Mouse (Mus musculus): Measurements from ENCODE around the gene Dppa1. TPM values are rescaled to one million over a fixed set of nuclear protein-coding genes. Genes with fewer than 3 reads are reported as not detected.
"Not testable (repeated sequence)": the region's sequence is repeated elsewhere in the genome, so short reads cannot be mapped to it uniquely, and the experiment has no call there.

The Dppa1 gene
- not detected in 2 replicates for polyA plus RNA-seq (2015; fragmentation: Nextera tagmentation; extraction: Ambion mirVana)

DNA sequence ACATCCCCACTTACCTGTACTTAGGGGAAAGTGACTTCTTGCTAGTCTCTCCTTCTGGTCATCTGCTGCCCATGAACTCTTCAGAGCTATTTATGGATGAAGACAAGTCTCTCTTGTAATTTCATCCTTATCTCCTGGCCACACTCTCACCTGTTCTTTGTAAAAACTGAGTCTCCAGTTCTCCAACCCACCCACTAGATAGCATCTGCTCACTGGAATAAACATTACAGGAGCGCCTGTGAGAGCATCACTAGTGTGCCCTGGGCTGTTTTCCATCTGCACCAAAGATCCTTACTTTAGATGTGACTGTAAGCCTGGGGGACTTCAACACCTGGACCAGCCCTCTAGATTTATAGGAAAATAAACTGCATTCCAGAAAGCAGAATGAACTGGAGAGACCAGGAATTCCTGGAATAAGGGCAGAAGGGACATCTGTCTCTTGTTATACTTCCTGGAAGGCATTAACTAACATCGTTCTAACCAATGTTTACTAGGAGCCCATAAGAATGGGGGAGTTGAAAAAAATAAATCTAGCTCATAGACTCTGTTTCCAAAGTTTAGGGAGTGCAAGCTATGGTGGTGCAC lies at the start of gene Dppa1:
TSS of gene Dppa1 (minus strand) at position 51 of the 585 bp plus-strand sequence.
- no peak within 1 kb of the TSS for H3K4me2 ChIP-seq (replicated peaks)
- H3K4me3 ChIP-seq (replicated peaks) = no peak within 1 kb of the TSS
- H3K27ac ChIP-seq (replicated peaks) = no peak within 1 kb of the TSS
- no peaks in the 10 kb centered on the region for H3K9me3 ChIP-seq (replicated peaks)
- no peaks in the 10 kb centered on the region for H3K36me3 ChIP-seq
- no peak for ATAC-seq (ENCODE audit: insufficient number of reproducible peaks, low FRiP score, low TSS enrichment, low read depth)
- WGBS = 41% methylated on average over 2 of the region's 2 CpGs
- no peaks in the 10 kb centered on the region for H3K27me3 ChIP-seq
- H3K9ac ChIP-seq = no peak within 1 kb of the TSS
- H3K4me1 ChIP-seq = no peaks in the 10 kb centered on the region

DNA sequence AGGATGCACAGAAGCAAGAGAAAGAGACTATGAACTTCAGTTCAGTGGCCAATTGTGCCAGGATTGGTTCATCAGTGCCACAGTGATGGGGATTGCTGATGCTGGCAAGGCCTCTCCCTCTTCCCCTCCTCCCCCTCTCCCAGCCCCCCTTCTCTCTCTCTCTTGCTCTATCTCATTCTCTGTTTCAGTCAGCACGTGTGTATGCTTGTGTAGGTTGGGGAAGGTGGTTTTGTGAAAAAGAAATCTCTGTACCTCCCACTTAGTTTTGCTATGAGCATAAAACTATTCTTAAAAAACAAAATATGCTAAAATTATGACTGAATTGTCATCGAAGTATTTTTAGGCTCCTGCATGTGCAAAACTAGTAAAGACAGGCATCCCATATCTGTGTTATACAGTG lies 38.9 kb upstream of the Dppa1 start:
- no peak overlapping the region for H3K27ac ChIP-seq (replicated peaks)
- no peak overlapping the region for H3K9ac ChIP-seq
- H3K4me3 ChIP-seq (replicated peaks) = no peak overlapping the region
- no peaks in the 10 kb centered on the region for H3K27me3 ChIP-seq
- no peaks in the 10 kb centered on the region for H3K4me1 ChIP-seq
- H3K4me2 ChIP-seq (replicated peaks) = no peak overlapping the region
- H3K36me3 ChIP-seq = no peaks in the 10 kb centered on the region
- 70% methylated on average over 2 of the region's 2 CpGs for WGBS
- no peaks in the 10 kb centered on the region for H3K9me3 ChIP-seq (replicated peaks)
- no peak for ATAC-seq (ENCODE audit: insufficient number of reproducible peaks, low FRiP score, low TSS enrichment, low read depth)

DNA sequence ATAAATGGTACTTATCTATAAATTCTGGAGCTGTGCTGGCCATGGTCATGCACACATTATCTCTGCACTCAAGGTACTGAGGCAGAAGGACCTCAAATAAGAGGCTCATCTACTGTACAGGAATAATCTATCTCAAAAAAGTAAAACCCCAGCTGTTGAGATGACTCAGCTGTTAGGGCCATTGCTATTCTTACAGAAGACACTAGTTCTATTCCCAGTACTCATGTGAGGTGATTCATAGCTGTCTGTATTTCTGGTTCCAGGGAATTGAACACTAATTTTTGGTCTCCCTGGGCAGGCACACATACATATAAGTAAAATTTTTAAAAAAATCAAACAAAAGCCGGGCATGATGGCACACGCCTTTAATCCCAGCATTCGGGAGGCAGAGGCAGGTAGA lies 38.0 kb upstream of the Dppa1 start:
- Histone ChIP-seq H3K9me3 (replicated peaks) (no peaks in the 10 kb centered on the region), H3K4me2 (replicated peaks) (no peak overlapping the region), H3K36me3 (no peaks in the 10 kb centered on the region), H3K27ac (replicated peaks) (no peak overlapping the region), H3K4me3 (replicated peaks) (no peak overlapping the region), H3K9ac (no peak overlapping the region), H3K4me1 (no peaks in the 10 kb centered on the region), H3K27me3 (no peaks in the 10 kb centered on the region)
- 98% methylated on average over 3 of the region's 3 CpGs for WGBS
- no peak for ATAC-seq (ENCODE audit: insufficient number of reproducible peaks, low FRiP score, low TSS enrichment, low read depth)

DNA sequence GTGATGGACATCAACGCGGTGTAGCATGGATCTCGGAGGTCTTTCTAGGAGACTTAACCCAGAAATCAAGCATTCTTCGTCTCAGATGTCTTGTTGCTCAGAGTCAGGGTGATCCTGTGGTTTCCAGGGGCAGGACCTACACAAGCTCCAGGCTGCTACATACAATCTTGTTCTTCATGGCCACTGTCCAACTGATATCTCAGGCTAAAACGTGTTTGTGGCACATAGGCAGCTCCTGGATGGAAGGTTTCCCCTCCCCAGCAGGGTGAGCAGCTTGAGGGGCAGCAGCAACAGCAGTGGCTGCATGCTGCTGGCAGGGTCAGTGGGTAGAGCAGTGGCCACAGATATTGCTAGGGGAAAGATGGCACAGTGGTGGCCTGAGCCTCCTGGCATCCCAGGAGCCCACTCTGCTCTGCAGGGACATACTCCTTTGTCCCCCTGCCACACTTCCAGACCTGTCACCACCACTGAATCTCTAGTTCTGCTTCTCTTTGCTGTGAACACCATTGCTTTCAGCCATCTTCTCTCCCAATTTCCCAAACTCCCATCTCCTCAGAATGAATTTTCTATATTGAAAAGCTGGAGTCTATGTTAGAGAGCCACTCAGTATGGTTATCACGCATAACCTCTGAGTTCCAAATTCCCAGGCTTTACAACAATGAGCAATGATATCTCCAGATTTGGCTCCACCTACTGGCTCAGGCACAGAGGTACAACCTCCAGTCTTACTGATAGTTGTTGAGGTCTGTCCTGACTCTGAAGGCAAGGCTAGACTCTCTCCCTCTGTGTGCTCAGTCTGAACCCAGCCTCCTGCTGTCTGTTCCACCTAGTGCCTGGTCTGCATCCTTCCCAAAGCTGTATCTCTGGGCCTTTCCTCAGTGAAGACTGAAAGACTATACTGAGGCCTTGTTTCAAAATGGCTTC lies 36.8 kb upstream of the Dppa1 start:
- no peaks in the 10 kb centered on the region for H3K36me3 ChIP-seq
- no peaks in the 10 kb centered on the region for H3K9me3 ChIP-seq (replicated peaks)
- H3K9ac ChIP-seq = no peak overlapping the region

DNA sequence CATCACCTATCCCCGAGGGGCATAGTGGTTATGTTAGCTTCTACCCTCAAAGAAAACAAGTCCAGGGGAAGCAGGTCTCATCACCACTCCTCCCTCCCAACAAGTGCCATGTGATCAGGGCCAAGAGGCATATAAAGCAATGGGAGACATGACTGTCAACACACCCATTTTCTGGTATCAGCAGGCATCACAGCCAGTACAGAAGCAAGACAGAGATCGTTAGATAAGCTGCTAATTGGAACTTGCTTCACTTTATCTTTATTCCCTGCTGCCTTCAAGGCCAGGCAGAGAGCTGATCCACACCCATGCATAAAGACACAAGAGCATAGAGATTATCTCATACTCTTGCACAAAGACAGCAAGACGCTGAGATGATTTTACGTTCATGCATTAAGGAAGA lies 34.2 kb upstream of the Dppa1 start:
- no peak overlapping the region for H3K4me2 ChIP-seq (replicated peaks)
- no peaks in the 10 kb centered on the region for H3K9me3 ChIP-seq (replicated peaks)
- no peaks in the 10 kb centered on the region for H3K4me1 ChIP-seq
- H3K27ac ChIP-seq (replicated peaks) = no peak overlapping the region
- H3K4me3 ChIP-seq (replicated peaks) = no peak overlapping the region
- H3K9ac ChIP-seq = no peak overlapping the region
- no peaks in the 10 kb centered on the region for H3K27me3 ChIP-seq
- WGBS = 73% methylated on average over 4 of the region's 4 CpGs
- ATAC-seq (ENCODE audit: insufficient number of reproducible peaks, low FRiP score, low TSS enrichment, low read depth) = no peak
- no peaks in the 10 kb centered on the region for H3K36me3 ChIP-seq

More for the DNA sequence above, 36.8 kb upstream of the Dppa1 start:
- Histone ChIP-seq H3K27ac (replicated peaks) (no peak overlapping the region), H3K27me3 (no peaks in the 10 kb centered on the region), H3K4me1 (no peaks in the 10 kb centered on the region), H3K4me3 (replicated peaks) (no peak overlapping the region), H3K4me2 (replicated peaks) (no peak overlapping the region)
- ATAC-seq (ENCODE audit: insufficient number of reproducible peaks, low FRiP score, low TSS enrichment, low read depth) = no peak
- WGBS = 52% methylated on average over 6 of the region's 6 CpGs

DNA sequence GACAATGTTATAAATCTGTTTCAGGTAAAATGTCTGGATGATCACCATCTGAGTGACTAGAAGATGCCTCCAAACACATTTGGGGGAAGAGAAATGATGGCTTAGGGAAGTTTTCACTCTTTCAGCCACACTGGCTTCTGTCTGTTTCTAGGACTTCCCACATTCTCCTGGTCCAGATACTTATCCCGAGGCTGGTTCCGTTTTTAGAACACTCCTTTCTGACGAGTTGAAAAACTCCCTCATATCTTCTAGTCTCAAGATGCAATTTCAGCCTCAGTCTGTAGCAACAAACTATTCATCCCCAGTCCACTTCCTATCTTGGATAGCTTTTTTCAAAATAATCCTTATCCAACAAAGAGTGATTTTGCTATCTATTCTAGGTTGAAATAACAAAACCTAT lies 23.4 kb upstream of the Dppa1 start:
- no peaks in the 10 kb centered on the region for H3K4me1 ChIP-seq
- no peak for ATAC-seq (ENCODE audit: insufficient number of reproducible peaks, low FRiP score, low TSS enrichment, low read depth)
- WGBS = 77% methylated on average over 3 of the region's 3 CpGs
- H3K4me3 ChIP-seq (replicated peaks) = no peak overlapping the region
- H3K27me3 ChIP-seq = no peaks in the 10 kb centered on the region
- no peaks in the 10 kb centered on the region for H3K9me3 ChIP-seq (replicated peaks)
- no peaks in the 10 kb centered on the region for H3K36me3 ChIP-seq
- H3K27ac ChIP-seq (replicated peaks) = no peak overlapping the region
- no peak overlapping the region for H3K4me2 ChIP-seq (replicated peaks)
- no peak overlapping the region for H3K9ac ChIP-seq

DNA sequence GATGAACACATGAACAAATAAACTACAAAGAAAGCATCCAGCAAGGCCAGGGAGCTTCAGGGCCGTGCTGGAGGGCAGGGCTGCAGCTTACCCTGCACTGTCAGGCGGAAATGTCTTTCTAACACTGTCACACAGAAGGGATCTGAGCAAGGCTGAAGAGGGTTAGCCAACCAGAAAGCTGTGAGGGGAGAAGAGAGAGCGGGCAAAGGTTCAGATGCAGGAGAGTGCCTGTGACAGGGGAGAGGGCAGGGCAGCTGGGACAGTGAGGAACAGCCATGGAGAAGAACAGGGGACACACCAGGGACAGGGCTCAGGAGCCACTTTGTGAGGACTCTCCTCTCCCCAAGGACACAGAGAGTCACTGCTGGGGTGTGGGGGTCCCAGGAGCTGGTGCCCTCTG lies 20.6 kb upstream of the Dppa1 start:
- WGBS = 44% methylated on average over 3 of the region's 3 CpGs
- not testable (repeated sequence) for H3K36me3 ChIP-seq; H3K4me3 ChIP-seq (replicated peaks); H3K9me3 ChIP-seq (replicated peaks); H3K9ac ChIP-seq; H3K27ac ChIP-seq (replicated peaks); H3K4me1 ChIP-seq; H3K27me3 ChIP-seq; H3K4me2 ChIP-seq (replicated peaks); ATAC-seq (ENCODE audit: insufficient number of reproducible peaks, low FRiP score, low TSS enrichment, low read depth)

DNA sequence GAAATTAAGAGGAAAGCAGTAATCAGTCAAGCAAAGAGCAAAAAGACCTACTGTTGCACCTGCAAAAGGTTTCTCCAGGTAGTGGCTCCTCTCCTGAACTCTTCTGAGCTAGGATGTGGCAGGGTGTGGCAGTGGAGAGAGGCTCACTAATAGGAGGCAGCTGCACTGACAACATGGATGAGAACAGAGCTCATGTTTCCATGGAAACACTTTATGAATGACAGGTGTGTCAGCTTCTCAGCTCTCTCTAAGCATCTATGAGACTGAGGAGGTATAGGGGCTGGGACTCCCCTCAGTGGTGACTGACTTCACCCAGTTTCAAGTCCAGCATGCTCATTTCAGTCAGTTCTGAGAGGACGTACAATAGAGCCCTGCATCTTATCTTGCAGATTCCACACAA lies 15.8 kb upstream of the Dppa1 start:
- no peak overlapping the region for H3K4me2 ChIP-seq (replicated peaks)
- H3K9ac ChIP-seq = no peak overlapping the region
- WGBS = 50% methylated on average over 1 of the region's 1 CpGs
- H3K4me1 ChIP-seq = no peaks in the 10 kb centered on the region
- H3K36me3 ChIP-seq = no peaks in the 10 kb centered on the region
- H3K9me3 ChIP-seq (replicated peaks) = no peaks in the 10 kb centered on the region
- no peaks in the 10 kb centered on the region for H3K27me3 ChIP-seq
- ATAC-seq (ENCODE audit: insufficient number of reproducible peaks, low FRiP score, low TSS enrichment, low read depth) = no peak
- no peak overlapping the region for H3K27ac ChIP-seq (replicated peaks)
- H3K4me3 ChIP-seq (replicated peaks) = no peak overlapping the region

DNA sequence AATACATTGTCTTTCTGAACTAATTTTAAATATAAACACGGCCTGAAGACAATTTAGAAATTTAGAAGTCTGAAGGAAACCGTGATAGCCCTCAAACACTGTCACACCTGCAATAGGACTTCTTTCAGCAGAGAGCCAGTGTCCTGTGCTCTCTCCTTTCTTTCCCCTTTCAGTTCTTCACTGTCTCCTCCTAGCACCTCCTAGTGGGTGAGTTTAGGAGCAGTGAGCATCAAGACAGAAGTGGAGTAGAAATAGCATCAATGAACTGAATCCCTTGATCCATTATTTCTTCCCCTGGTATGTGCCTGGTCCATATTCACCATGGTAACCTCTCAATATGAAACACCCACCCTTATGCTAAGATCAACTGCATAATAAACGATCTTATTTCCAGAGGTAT lies 7.5 kb upstream of the Dppa1 start:
- Histone ChIP-seq H3K27ac (replicated peaks) (no peak overlapping the region), H3K27me3 (no peaks in the 10 kb centered on the region), H3K9ac (no peak overlapping the region), H3K4me2 (replicated peaks) (no peak overlapping the region), H3K4me1 (no peaks in the 10 kb centered on the region), H3K36me3 (no peaks in the 10 kb centered on the region), H3K4me3 (replicated peaks) (no peak overlapping the region), H3K9me3 (replicated peaks) (no peaks in the 10 kb centered on the region)
- ATAC-seq (ENCODE audit: insufficient number of reproducible peaks, low FRiP score, low TSS enrichment, low read depth) = no peak
- 83% methylated on average over 3 of the region's 3 CpGs for WGBS

DNA sequence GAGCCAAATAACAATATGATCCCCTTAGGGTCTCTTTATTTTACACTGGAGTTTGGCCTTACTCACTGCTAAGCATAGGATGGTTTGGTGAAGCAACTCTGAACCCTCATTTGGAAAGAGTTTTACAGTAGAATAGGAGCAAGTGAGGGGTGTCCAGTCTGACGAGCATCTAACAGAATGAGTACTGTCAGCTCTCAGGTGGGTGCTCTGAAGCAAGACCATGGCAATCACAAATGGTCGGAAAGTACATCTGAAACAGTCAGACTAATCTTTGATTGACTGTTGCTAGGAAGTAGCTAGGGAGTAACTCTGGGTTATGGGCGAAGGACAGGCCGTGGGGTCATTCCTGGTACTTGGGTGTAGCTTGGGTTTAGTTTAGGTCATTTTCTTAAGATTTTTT lies 6.5 kb upstream of the Dppa1 start:
- ATAC-seq (ENCODE audit: insufficient number of reproducible peaks, low FRiP score, low TSS enrichment, low read depth); H3K4me1 ChIP-seq: not testable (repeated sequence)
- 79% methylated on average over 4 of the region's 4 CpGs for WGBS

DNA sequence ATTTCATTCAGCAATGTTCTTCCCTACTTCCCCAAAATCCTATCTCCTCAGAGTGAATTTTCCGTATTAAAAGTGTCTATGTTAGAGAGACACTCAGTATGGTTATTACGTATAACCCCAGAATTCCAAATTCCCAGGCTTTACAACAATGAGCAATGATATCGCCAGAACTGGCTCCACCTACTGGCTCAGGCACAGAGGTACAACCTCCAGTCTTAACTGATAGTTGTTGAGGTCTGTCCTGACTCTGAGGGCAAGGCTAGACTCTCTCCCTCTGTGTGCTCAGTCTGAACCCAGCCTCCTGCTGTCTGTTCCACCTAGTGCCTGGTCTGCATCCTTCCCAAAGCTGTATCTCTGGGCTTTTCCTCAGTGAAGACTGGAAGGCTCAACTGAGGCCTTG lies 2.6 kb upstream of the Dppa1 start:
- no peak overlapping the region for H3K9ac ChIP-seq
- no peaks in the 10 kb centered on the region for H3K36me3 ChIP-seq
- H3K27ac ChIP-seq (replicated peaks) = no peak overlapping the region
- no peak for ATAC-seq (ENCODE audit: insufficient number of reproducible peaks, low FRiP score, low TSS enrichment, low read depth)
- H3K9me3 ChIP-seq (replicated peaks) = no peaks in the 10 kb centered on the region
- H3K4me2 ChIP-seq (replicated peaks) = no peak overlapping the region
- H3K27me3 ChIP-seq = no peaks in the 10 kb centered on the region
- no peak overlapping the region for H3K4me3 ChIP-seq (replicated peaks)
- H3K4me1 ChIP-seq = no peaks in the 10 kb centered on the region
- 30% methylated on average over 3 of the region's 3 CpGs for WGBS

More for the DNA sequence above, 6.5 kb upstream of the Dppa1 start:
- not testable (repeated sequence) for H3K9me3 ChIP-seq (replicated peaks); H3K36me3 ChIP-seq; H3K9ac ChIP-seq; H3K4me3 ChIP-seq (replicated peaks); H3K27ac ChIP-seq (replicated peaks); H3K4me2 ChIP-seq (replicated peaks); H3K27me3 ChIP-seq

All from embryonic facial prominence, embryonic 15.5 days (tissue).